Mouse (Mus musculus) common myeloid progenitor, adult 5-6 weeks (primary cell): Measurements from ENCODE around the gene Hoxa7. TPM values are rescaled to one million over a fixed set of nuclear protein-coding genes. Genes with fewer than 3 reads are reported as not detected.

Experiments used
- ATAC-seq: replicated peaks from 2 replicates; pipeline ENCODE4 v1.8.0; 2016; ENCODE audit warnings: low read depth, mild to moderate bottlenecking, moderate TSS enrichment, inconsistent platforms; ENCODE audit not compliant: poor library complexity, severe bottlenecking
- total RNA-seq: library from RNA; stranded (forward); fragments of 200-1000, 187-1606 nt; gene quantifications from 2 replicates; pipeline ENCODE4 v1.2.3, GENCODE M21; 2017

Gene Hoxa7
- total RNA-seq, 1 experiment from 2014 or later, result 17.7 TPM

DNA sequence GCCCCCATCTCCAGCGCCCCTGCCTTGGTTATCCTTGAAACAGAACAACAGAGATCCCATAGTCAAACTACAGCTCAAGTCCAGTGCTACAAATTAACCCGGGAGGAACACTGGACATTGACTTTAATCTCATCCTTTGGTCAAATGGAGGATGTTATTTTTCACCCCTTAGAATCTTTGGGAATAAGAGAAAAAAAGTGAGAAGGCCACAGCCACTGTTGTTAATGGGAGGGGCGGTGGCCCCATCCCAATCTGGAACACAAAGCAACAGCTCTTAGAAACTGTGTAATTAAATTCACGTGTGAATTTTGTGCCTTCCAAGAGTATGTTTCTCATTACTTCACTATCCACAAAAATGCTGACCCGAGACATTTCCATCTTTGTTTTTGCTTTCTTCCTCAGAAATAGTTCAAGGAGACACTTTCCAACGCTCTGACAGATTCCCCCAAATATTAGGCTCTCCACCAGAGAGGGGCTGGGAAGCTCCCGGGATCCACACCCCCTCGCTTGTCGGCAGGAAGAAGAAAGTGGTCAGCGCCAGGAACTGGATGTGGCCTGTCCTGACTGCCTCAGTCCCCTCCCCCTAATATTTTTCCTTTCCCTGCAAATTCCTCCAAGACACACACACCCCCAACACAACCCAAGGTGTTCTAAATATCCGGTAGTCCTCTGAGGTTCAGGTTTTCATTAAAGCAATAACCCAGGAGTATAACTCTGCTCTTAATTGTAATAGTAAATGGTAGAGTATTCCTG, 6.0 kb upstream of the Hoxa7 start:
- ATAC-seq, result no peak

DNA sequence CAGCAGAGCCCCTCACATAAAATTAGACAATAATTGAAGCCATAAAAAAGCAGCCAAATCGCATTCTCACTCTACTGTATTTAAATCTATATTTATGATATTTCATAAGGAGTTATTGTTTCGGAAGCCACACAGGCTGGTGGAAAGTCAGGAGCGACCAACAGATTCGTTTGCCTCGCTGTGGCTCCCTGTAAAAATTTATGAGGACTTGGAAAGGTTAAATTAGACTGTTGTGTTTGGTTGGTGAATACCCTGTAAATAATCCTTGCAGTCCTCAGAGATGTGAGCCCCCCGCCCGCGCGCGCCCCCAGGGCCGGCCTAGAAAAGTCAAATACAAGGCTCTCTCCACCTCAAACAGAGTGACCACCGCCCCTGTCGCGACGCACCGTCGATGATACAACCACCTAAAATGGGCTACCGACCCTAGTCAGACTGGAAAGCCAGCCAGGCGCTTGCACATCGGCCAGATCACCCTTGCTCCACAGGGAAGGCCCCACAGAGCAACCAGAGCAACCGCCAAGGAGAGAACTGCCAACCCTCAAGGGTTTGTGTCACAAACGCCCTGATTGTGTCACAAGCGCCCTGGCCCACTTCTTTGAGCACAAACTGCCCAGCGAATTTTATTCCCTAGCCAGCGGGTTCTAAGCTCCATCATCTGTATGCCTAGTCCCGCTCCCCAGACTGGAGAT, 5.1 kb upstream of the Hoxa7 start:
- ATAC-seq, result no peak

DNA sequence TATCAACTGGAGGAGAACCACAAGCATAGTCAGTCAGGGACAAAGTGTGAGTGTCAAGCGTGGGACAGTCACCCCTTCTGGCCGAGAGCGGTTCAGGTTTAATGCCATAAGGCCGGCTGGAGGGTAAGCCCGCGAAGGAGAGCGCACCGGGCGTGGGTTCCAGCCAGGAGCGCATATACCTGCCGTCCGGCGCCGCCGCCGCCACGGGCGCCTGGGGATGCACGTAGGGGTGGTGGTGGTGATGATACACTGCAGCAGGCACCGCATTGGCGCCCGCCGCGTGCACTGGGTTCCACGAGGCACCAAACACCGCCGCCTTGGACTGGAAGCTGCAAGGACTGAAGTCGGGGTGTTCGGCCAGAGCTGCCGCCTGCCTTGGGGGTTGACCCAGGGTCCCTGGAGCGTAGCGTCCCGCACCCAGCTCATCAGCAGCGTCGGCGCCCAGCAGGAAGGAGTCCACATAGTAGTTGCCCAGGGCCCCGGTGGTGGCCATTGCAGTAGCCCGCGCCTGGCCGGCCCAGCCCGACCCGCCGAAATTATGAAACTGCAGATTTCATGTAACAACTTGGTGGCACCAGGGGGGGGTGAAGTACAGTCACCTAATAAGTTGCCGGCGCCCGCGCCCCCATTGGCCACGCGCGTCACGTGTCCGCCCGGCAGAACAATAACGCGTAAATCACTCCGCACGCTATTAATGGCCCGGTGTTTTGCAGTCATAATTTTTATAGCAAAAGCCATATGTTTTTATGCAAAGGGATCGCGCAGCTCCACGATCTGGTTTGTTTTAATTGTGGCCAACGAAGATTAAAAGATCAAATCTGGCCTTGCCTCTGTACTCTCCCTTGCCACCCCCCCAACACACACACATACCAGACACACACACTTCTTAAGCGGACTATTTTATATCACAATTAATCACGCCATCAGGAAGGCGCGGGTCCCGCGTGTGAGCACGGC, 4.2 kb upstream of the Hoxa7 start:
- ATAC-seq, result peak; percentile 57

DNA sequence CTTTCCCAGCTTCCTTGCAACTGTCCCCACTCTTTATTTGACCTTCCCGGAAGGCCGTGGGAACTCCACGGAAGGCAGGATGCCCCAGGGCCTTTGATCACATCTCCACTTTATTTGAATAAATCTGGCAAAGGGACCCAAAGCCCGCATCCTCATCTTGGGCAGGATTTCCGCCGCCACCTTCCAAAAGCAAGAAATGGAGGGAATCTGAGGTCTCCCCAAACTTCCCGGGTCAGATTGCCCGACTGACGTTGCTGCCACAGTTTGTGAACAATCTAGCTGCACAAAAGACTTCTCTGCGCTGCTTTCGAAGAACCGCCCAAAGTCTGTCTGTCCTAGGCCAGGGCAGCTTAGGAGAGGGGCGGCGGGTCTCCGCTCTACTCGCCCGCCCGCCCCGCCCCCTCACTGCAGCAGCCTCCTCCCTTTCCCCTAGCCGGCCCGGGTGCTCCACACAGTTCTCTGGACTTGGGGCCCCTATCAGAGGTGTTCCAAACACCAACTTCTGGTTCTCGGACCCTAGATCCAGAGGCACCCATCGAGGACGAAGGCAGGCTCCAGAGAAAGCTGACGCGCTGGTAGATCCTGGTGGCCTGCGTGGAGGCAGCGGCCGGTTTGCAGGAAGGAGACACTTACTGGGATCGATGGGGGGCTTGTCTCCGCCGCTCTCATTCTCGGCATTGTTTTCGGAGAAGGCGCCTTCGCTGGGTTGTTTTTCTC, 3.4 kb upstream of the Hoxa7 start:
- ATAC-seq, result no peak

DNA sequence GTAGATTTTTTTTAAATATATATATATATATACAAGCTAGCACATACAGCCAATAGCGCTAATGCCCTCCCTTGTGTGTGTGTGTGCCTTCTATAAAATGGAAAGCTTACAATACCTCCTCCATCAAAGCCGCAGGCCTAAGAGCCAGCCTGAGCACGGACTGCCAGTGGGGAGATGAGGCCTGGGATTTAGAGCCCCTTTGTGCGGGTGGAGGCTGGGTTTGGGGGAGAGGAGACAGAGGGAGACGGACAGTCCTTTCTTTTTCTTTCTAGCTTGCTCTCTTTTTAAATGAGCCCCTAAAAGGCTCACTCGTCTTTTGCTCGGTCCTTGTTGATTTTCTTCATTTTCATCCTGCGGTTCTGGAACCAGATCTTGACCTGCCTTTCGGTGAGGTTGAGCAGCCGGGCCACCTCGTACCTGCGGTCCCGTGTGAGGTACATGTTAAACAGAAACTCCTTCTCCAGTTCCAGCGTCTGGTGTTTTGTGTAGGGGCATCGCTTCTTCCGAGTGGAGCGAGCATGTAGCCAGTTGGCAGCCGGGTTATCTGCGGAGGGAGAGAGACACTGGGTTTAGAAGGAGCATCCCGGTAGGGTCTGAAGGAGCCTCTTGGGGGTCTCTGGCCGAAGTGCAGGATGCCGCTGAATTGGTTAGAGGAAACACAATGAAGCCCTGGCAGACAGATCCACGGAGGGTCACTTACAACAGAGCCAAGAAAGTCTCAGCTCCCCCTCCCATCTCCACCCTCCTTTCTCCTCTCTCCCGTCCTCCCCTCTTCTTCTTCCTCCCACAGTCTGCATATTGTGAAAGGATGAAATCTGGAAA, 2.5 kb upstream of the Hoxa7 start:
- no peak for ATAC-seq

DNA sequence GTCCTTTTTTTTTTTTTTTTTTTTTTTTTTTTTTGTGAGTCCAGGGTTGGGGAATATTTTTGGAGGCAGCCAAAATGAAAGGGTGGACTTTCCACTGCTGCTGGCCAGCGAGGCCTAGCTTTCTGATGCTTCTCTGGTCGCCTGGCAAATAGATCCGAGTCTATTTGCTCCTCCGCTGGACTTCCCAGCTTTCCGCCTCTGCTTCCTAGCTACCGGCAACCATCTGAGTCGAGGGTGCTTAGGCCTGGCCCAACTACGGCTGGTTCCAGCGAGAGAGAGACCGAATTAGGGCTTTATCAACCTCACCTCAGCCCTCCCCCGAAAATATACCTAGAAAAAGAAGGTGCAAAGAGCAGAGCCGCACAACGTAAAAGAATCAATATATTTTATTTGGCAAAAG, 1.1 kb upstream of the Hoxa7 start:
- no peak for ATAC-seq

DNA sequence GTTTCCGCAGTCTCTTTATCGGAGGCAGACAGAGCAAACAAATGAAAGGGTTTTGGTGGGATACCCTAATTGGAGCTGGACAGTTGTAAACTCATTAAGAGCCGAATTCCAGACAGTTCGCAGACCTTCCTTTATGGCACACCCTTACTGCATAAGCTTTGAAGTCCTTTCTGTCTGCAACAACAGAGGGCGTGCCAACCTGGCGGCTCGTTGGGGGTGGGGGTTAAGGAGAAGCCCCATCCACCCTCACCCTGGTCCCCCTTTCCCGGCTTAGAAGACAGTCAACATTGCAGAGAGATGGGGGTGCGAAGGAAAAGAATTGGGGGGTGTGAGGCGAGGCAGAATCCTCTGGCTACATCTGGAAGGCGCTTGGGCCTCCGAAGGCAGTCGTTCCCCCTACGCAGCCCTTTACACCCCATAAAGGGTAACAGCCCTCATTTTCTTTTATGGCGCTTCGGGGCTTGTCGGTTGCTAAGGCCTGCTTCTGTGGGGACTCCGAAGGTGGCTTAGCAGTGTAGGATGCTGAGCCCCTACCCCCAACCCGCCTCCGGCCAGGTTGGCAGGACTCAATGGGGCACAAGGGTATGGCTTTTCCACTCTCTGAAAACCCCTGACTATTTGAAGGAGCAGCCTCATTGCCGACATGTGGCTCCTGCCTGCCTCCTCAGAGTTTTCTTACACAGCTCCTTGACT, 485 bp upstream of the Hoxa7 start:
- 0 out of 2 replicates have a peak, but pooled peaks have one; percentile 5 for ATAC-seq

DNA sequence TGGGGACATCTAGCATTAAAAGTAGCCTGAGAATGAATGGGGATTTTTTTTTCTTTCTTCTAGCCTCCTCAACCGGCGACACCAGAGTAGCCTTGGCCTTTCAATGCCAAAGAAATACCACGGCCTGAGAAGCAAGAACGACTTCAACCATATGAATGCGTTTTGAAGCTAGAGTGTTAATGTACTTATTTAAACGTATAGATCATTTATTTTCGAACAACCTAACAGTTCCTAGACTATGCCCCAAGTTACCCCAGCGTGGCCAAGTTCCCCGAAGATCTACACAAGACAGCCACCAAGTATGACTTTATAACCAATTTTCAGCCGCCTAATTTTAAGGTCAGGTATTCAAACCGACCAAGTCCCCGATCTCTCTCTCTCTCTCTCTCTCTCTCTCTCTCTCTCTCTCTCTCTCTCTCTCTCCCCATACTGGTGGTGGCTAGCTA, 766 bp downstream of the Hoxa7 start:
- no peak for ATAC-seq

DNA sequence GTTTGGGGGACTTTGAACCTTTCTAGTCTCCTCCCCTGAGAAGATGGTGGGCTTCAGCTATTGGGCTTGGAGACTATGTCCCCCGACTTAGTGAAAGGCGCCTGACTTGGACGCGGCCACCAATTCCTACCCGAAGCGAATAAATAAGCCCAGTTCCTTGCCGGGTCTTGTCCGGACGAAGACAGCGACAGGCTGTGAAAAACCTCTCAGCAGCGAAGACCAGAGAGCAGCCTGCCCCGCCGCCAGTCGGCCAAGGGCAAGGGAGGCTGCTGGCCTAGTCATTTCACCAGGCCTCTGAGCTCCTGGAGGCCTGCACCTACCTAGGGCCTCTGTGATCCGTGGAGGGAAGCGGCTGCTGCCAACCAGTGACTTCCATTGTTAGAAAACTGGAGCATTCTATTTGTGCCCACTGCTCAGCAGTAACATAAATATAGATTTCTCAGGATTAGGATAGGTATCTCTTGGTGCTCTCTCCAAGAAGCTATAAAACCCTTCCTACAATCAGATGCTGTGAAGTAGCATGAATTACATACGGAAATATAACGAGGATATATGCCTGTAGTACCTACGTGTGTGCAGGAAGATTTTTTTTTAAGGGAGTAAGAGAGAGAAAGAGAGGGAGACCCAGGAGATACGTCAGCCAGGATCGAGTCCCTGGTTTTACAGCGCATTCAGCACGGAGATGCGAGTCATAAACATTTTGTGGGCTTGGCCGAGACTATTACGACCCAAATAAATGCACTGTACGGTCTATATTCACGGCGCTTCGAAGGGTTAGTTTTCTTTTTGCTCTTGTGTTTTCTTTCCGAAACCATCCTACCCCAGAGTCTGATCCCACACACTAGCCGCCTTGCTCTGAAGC, 1.4 kb downstream of the Hoxa7 start:
- no peak; the same call in 1 of the 2 replicates for ATAC-seq

DNA sequence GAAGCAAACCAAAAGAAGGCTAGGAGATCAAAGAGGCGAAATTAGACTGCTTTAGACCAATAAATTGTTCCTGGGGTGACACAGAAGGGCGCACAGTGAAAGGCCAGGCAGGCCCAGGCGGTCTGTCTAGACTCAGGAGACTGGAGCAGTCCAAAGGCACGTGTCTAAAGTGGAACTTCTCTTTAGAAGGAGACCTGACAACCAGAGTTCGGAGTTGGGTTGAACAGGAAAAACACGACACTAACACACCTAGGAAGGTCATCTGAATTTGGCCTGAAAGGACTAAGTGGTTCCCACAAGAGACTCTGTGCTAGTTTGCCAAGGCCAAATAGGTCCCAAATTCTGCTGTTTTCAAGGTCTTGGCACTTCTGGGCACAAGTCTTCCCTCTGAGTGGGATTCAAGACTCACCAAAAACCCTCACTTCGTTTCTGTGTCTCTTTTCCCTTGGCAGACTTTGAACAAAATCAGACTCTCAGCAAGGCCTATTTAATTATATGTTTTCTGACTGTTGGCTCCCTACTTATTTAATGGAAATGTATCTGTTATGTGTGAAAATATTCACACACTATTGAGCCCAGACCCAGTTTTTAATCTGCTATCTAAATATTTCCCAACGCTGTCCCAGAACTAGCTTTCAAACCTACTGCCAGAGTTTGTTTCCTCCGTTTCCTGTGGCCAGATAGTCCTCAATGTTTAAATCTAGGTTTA, 2.3 kb downstream of the Hoxa7 start:
- ATAC-seq, result no peak

DNA sequence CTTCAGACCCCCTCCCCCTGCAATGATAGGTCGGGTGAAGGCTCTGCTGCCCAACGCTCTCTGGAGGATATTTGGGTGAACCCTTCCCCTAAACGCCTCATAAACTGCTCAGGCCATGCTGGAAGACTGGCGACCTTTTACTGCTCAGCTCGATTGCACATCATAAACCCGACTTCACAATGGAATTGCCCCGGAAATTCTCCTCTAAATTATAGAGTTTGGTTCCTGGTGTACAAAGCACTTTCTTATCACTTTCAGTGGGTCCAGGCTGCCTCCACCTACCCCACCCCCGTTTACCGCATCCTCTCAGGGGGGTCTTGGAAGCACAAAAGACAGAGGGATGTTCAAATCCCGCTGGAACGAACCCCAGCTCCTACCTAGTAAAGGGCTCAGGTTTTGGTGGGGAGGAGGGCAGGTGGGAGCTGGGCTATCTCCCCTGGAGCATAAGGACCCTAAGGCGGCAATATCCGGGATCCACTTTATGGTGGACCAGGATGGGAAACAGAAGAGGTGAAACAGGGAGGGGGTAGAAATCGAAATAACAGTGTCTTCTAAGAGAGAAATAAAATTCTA, 2.9 kb downstream of the Hoxa7 start:
- ATAC-seq, result no peak

DNA sequence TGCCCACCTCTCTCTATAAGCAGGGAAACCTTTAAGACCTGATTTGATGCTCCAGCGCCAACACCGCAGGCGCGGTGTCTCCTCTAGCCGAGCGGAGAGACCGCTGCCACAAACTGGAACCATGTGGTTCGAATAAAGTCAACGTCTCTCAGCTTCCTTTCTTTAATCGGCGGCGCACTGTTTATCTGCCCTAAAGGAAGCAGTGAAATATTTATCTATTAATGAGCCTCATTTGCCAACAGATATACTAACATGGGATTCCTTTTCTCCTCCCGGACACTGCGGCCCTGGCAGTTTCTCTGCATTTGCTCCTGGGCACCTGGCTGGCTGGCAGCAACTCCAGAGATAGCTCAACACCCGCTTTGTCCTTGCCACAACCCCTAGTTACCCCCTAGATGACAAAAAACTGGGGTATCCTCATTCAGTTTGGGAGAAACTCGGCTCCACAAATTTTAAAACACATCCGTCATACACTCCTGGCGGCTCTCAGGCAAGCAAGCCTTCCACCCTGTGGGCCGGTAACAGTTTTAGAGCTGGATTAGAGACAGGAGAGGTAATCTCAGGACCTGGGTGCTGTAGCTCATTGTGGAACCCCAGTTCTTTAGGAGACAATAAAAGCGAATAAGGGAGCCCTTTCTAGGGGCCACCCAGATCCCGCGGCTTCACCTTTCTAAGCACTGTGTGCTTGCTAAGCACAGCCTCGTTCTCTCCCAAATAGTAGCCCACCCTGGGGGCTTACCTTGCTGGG, 3.6 kb downstream of the Hoxa7 start:
- no peak for ATAC-seq

DNA sequence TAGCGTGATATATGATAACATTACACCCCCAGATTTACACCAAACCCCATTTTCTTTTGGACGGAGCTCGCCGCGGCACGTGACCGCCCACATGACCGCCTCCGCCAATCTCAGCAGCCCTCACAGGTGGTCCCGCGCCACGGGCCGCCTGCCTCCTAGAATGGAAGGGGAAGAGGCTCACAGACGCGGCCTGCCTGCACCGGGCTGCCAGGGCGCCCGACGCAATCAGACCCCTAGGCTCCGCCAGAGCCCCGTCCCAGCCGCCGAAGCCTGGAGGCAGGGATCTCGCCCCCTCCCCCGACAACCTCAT, 4.2 kb downstream of the Hoxa7 start:
- peak; percentile 47 for ATAC-seq

DNA sequence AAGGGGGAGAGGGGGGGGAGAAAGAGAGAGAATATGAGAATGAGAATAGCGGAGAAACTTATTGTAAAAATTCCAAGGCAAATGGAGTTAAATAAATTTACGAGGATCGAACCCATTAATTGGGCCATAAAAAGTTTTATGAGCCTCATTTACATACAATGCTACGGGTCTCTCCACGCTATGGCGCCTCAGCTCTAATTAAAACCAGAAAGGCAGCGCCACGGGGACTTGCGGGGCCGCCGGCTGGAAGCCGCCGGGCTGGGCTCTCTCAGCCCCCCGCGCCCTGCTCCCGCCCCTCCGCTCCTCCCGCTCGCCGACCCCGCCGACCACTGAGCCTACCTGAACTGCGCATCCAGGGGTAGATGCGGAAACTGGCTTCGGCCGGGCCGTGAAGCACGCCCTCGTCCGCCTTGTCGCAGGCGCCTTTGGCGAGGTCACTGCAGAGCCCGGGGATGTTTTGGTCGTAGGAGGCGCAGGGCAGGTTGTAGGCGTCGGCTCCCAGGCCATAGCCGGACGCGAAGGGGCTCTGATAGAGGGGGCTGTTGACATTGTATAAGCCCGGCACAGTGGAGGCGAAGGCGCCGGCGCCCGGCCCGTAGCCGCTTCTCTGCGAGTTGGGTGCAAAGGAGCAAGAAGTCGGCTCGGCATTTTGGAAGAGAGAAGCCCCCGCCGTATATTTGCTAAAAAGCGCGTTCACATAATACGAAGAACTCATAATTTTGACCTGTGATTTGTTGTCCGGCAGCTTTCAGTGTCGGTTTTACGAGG, 4.8 kb downstream of the Hoxa7 start:
- no peak for ATAC-seq

DNA sequence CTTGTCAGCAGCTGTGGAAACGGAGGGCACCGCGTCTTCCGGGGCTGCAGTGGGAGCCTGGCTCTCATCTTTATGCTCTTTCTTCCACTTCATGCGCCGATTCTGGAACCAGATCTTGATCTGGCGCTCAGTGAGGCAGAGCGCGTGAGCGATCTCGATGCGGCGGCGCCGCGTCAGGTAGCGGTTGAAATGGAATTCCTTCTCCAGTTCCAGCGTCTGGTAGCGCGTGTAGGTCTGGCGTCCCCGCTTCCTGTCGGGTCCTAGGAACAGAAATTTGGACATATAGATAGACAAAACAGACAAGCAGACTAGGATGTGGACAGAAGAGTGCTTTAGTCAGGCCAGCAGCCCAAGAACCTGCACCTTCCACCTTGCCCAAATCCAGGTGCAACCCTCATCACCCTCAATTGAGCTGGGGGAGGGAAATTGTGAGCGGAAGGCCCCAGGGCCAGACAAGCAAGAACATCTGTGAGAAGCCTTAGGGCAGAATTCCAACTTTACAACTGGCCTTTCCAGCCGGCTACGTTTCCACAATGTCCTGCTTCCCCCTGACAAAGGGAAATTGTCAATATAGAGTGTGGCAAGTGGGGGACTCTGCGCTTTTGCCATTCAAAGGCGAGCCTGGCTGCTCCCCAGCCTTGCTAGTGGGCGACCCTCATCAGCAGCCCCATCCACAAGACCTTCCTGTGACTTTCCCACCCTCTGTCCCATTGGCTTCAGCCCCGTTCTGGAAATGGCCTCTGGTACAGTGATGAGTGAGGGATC, 5.7 kb downstream of the Hoxa7 start:
- no peak for ATAC-seq
